Mouse (Mus musculus) heart, adult 8-10 months (tissue): ENCODE measurements around the gene Efs. TPM values are rescaled to one million over a fixed set of nuclear protein-coding genes. Genes with fewer than 3 reads are reported as not detected.
"Not testable (repeated sequence)": the region's sequence is repeated elsewhere in the genome, so short reads cannot be mapped to it uniquely, and the experiment has no call there.

ENCODE experiments used
- DNase-seq: peaks from one replicate; pipeline ENCODE4 v3.0.0; 2022; ENCODE audit warnings: low spot score
- total RNA-seq, 4 experiments: library from RNA; stranded (reverse); gene quantifications; 2 replicates each; pipeline ENCODE4 v1.2.4; 2022

The Efs gene
- total RNA-seq, result 1 to 10 TPM; 1.6 to 2.6 (median 2.2) TPM

- DNase-seq, result no peak
Observed at GRCm38 (mm10) chr14:54925349-54926342, at the start of gene Efs. Gene Efs, minus strand, starts transcription at chr14:54926126.

- DNase-seq, result no peak
Observed at GRCm38 (mm10) chr14:54974068-54974791, 48.3 kb upstream of the Efs start.

- not testable (repeated sequence) for DNase-seq
Observed at GRCm38 (mm10) chr14:54972786-54973185, 46.9 kb upstream of the Efs start.

- DNase-seq, result peak; percentile 78
Observed at GRCm38 (mm10) chr14:54968344-54968743, 42.4 kb upstream of the Efs start.

- DNase-seq, result peak; percentile 52
Observed at GRCm38 (mm10) chr14:54967874-54968273, 41.9 kb upstream of the Efs start.

GRCm38 (mm10) chr14:54966320-54966977, 40.5 kb upstream of the Efs start, which contains the start of gene Myh6:
Gene Myh6, minus strand, starts transcription at chr14:54966927.
- DNase-seq, result peak; percentile 67

GRCm38 (mm10) chr14:54965631-54966030, 39.7 kb upstream of the Efs start:
- no peak for DNase-seq

GRCm38 (mm10) chr14:54965044-54965443, 39.1 kb upstream of the Efs start:
- no peak for DNase-seq

GRCm38 (mm10) chr14:54963727-54964126, 37.8 kb upstream of the Efs start:
- no peak for DNase-seq

- no peak for DNase-seq
Observed at GRCm38 (mm10) chr14:54962714-54963113, 36.8 kb upstream of the Efs start.

GRCm38 (mm10) chr14:54961487-54961886, 35.6 kb upstream of the Efs start:
- no peak for DNase-seq

GRCm38 (mm10) chr14:54960769-54961168, 34.8 kb upstream of the Efs start:
- DNase-seq, result no peak

GRCm38 (mm10) chr14:54959853-54960613, 34.1 kb upstream of the Efs start:
- not testable (repeated sequence) for DNase-seq

- DNase-seq, result no peak
Observed at GRCm38 (mm10) chr14:54959197-54959596, 33.3 kb upstream of the Efs start.

- DNase-seq, result no peak
Observed at GRCm38 (mm10) chr14:54958503-54958902, 32.6 kb upstream of the Efs start.

GRCm38 (mm10) chr14:54956533-54956932, 30.6 kb upstream of the Efs start:
- DNase-seq, result no peak

- no peak for DNase-seq
Observed at GRCm38 (mm10) chr14:54955481-54955880, 29.6 kb upstream of the Efs start.

- DNase-seq, result no peak
Observed at GRCm38 (mm10) chr14:54954474-54954873, 28.5 kb upstream of the Efs start.

GRCm38 (mm10) chr14:54953664-54954206, 27.8 kb upstream of the Efs start:
- DNase-seq, result no peak

GRCm38 (mm10) chr14:54951587-54951986, 25.7 kb upstream of the Efs start:
- no peak for DNase-seq

GRCm38 (mm10) chr14:54950493-54950892, 24.6 kb upstream of the Efs start:
- DNase-seq, result no peak
